Mouse (Mus musculus) heart, embryonic 15.5 days (tissue): Measurements from ENCODE around the gene Klhl32. TPM values are rescaled to one million over a fixed set of nuclear protein-coding genes. Genes with fewer than 3 reads are reported as not detected.

ENCODE experiments used
- ATAC-seq: fragments of 200-750 bp; cut with Nextera tagmentation; replicated peaks from 2 replicates; pipeline ENCODE4 v1.8.0; 2017; ENCODE audit warnings: low read depth, moderate TSS enrichment; ENCODE audit not compliant: insufficient number of reproducible peaks, insufficient read depth, low FRiP score
- H3K27ac ChIP-seq: fragments of 300-500 bp; sonication (generic); 2 replicates; pipeline ENCODE4 v1.5.1; 2015; ENCODE audit warnings: mild to moderate bottlenecking, inconsistent platforms
- H3K27me3 ChIP-seq: fragments of 300-500 bp; sonication (generic); 2 replicates; pipeline ENCODE4 v1.6.1; 2015; ENCODE audit warnings: inconsistent platforms
- H3K36me3 ChIP-seq: fragments of 300-500 bp; sonication (generic); 2 replicates; pipeline ENCODE4 v1.6.1; 2015; ENCODE audit warnings: mild to moderate bottlenecking, inconsistent platforms
- H3K4me1 ChIP-seq: fragments of 300-500 bp; sonication (generic); replicated peaks from 2 replicates; pipeline ENCODE4 v1.6.1; 2015; ENCODE audit warnings: inconsistent platforms
- H3K4me2 ChIP-seq: fragments of 300-500 bp; sonication (generic); 2 replicates; pipeline ENCODE4 v1.6.1; 2015; ENCODE audit warnings: inconsistent platforms, mild to moderate bottlenecking, moderate library complexity
- H3K4me3 ChIP-seq: fragments of 300-500 bp; sonication (generic); 2 replicates; pipeline ENCODE4 v1.5.1; 2015; ENCODE audit warnings: mild to moderate bottlenecking, inconsistent platforms
- H3K9ac ChIP-seq: fragments of 300-500 bp; sonication (generic); 2 replicates; pipeline ENCODE4 v1.6.1; 2015; ENCODE audit warnings: mild to moderate bottlenecking, inconsistent platforms
- H3K9me3 ChIP-seq: fragments of 300-500 bp; sonication (generic); replicated peaks from 2 replicates; pipeline ENCODE4 v1.6.1; 2016; ENCODE audit warnings: inconsistent platforms
- WGBS: fragments of 180-500 bp; shearing (Covaris S2); methylation state at CpG from one replicate; pipeline ENCODE4 v1.1.7; 2015; ENCODE audit warnings: mixed read lengths; 5-methylcytosine and 5-hydroxymethylcytosine counted together
- polyA plus RNA-seq: library from polyadenylated mRNA; unstranded; fragments of >200 nt; fragmentation: Nextera tagmentation; extraction: Ambion mirVana; gene quantifications from 2 replicates; pipeline ENCODE4 v1.2.1, GENCODE M21; 2015

Gene Klhl32
- polyA plus RNA-seq, 1 experiment from 2014 or later: 3.5 TPM

GRCm38 (mm10) chr4:24847406-24847805 lies 3.5 kb downstream of the Klhl32 start:
- Histone ChIP-seq H3K27ac (no peak overlapping the region), H3K27me3 (no peaks in the 10 kb centered on the region), H3K4me2 (no peak overlapping the region), H3K9ac (no peak overlapping the region), H3K4me1 (no peaks in the 10 kb centered on the region), H3K4me3 (no peak overlapping the region), H3K36me3 (no peaks in the 10 kb centered on the region), H3K9me3 (no peaks in the 10 kb centered on the region)
- 74% methylated on average over 2 of the region's 2 CpGs for WGBS
- ATAC-seq: no peak

- H3K4me2 ChIP-seq: no peak overlapping the region
- no peak overlapping the region for H3K27ac ChIP-seq
- 84% methylated on average over 5 of the region's 5 CpGs for WGBS
- ATAC-seq: no peak
- no peaks in the 10 kb centered on the region for H3K27me3 ChIP-seq
- no peak overlapping the region for H3K9ac ChIP-seq
- no peaks in the 10 kb centered on the region for H3K9me3 ChIP-seq
- H3K36me3 ChIP-seq: no peaks in the 10 kb centered on the region
- no peak overlapping the region for H3K4me3 ChIP-seq
- no peaks in the 10 kb centered on the region for H3K4me1 ChIP-seq
Measured at GRCm38 (mm10) chr4:24845546-24845945, 5.4 kb downstream of the Klhl32 start.

GRCm38 (mm10) chr4:24838567-24838966 lies 12.4 kb downstream of the Klhl32 start:
- no peak overlapping the region for H3K9ac ChIP-seq
- H3K36me3 ChIP-seq: no peaks in the 10 kb centered on the region
- no peaks in the 10 kb centered on the region for H3K27me3 ChIP-seq
- no peak overlapping the region for H3K4me2 ChIP-seq
- H3K4me3 ChIP-seq: no peak overlapping the region
- H3K9me3 ChIP-seq: no peaks in the 10 kb centered on the region
- 75% methylated on average over 6 of the region's 6 CpGs for WGBS
- no peaks in the 10 kb centered on the region for H3K4me1 ChIP-seq
- ATAC-seq: no peak
- no peak overlapping the region for H3K27ac ChIP-seq

GRCm38 (mm10) chr4:24835555-24835954 lies 15.4 kb downstream of the Klhl32 start:
- H3K4me3 ChIP-seq: no peak overlapping the region
- 47% methylated on average over 7 of the region's 7 CpGs for WGBS

GRCm38 (mm10) chr4:24808316-24808715 lies 42.6 kb downstream of the Klhl32 start:
- Histone ChIP-seq H3K4me3 (no peak overlapping the region), H3K4me2 (no peak overlapping the region), H3K9ac (no peak overlapping the region), H3K27me3 (no peaks in the 10 kb centered on the region), H3K36me3 (no peaks in the 10 kb centered on the region), H3K4me1 (no peaks in the 10 kb centered on the region), H3K27ac (no peak overlapping the region), H3K9me3 (no peaks in the 10 kb centered on the region)
- ATAC-seq: no peak
- 86% methylated on average over 1 of the region's 1 CpGs for WGBS

More at GRCm38 (mm10) chr4:24835555-24835954, 15.4 kb downstream of the Klhl32 start:
- ATAC-seq: no peak
- H3K4me2 ChIP-seq: no peak overlapping the region
- no peak overlapping the region for H3K27ac ChIP-seq
- H3K36me3 ChIP-seq: no peaks in the 10 kb centered on the region
- no peaks in the 10 kb centered on the region for H3K4me1 ChIP-seq
- no peaks in the 10 kb centered on the region for H3K9me3 ChIP-seq
- H3K9ac ChIP-seq: no peak overlapping the region
- no peaks in the 10 kb centered on the region for H3K27me3 ChIP-seq

- Histone ChIP-seq H3K27me3 (no peaks in the 10 kb centered on the region), H3K9ac (no peak overlapping the region), H3K4me1 (no peaks in the 10 kb centered on the region), H3K27ac (no peak overlapping the region), H3K9me3 (no peaks in the 10 kb centered on the region), H3K36me3 (no peaks in the 10 kb centered on the region), H3K4me2 (no peak overlapping the region), H3K4me3 (no peak overlapping the region)
- 73% methylated on average over 1 of the region's 1 CpGs for WGBS
- no peak for ATAC-seq
Measured at GRCm38 (mm10) chr4:24801881-24802280, 49.0 kb downstream of the Klhl32 start.

GRCm38 (mm10) chr4:24801343-24801742 lies 49.6 kb downstream of the Klhl32 start:
- H3K9me3 ChIP-seq: no peaks in the 10 kb centered on the region
- H3K4me3 ChIP-seq: no peak overlapping the region
- no peak overlapping the region for H3K27ac ChIP-seq
- 72% methylated on average over 2 of the region's 2 CpGs for WGBS
- H3K4me1 ChIP-seq: no peaks in the 10 kb centered on the region; the same call in 1 of the 2 replicates
- no peak overlapping the region for H3K4me2 ChIP-seq
- no peaks in the 10 kb centered on the region for H3K36me3 ChIP-seq
- no peak overlapping the region for H3K9ac ChIP-seq
- H3K27me3 ChIP-seq: no peaks in the 10 kb centered on the region
- no peak for ATAC-seq

- WGBS: 85% methylated on average over 9 of the region's 9 CpGs
- Histone ChIP-seq H3K4me1 (no peaks in the 10 kb centered on the region; the same call in 1 of the 2 replicates), H3K27me3 (no peaks in the 10 kb centered on the region), H3K9me3 (no peaks in the 10 kb centered on the region), H3K4me2 (no peak overlapping the region), H3K4me3 (no peak overlapping the region), H3K36me3 (no peaks in the 10 kb centered on the region), H3K9ac (no peak overlapping the region), H3K27ac (no peak overlapping the region)
- ATAC-seq: no peak
Measured at GRCm38 (mm10) chr4:24800345-24800936, 50.5 kb downstream of the Klhl32 start.

- 81% methylated on average over 6 of the region's 6 CpGs for WGBS
- H3K27ac ChIP-seq: no peak overlapping the region
- H3K4me2 ChIP-seq: no peak overlapping the region
- H3K27me3 ChIP-seq: no peaks in the 10 kb centered on the region
- no peak overlapping the region for H3K4me3 ChIP-seq
- H3K9me3 ChIP-seq: no peaks in the 10 kb centered on the region
- no peaks in the 10 kb centered on the region; the same call in 1 of the 2 replicates for H3K4me1 ChIP-seq
- no peaks in the 10 kb centered on the region for H3K36me3 ChIP-seq
- H3K9ac ChIP-seq: no peak overlapping the region
- ATAC-seq: no peak
Measured at GRCm38 (mm10) chr4:24799037-24799436, 51.9 kb downstream of the Klhl32 start.

- Histone ChIP-seq H3K4me3 (no peak overlapping the region), H3K4me2 (no peak overlapping the region), H3K27ac (no peak overlapping the region), H3K4me1 (no peaks in the 10 kb centered on the region; the same call in 1 of the 2 replicates), H3K9ac (no peak overlapping the region), H3K9me3 (no peaks in the 10 kb centered on the region), H3K27me3 (no peaks in the 10 kb centered on the region), H3K36me3 (no peaks in the 10 kb centered on the region)
- WGBS: 68% methylated on average over 3 of the region's 3 CpGs
- no peak for ATAC-seq
Measured at GRCm38 (mm10) chr4:24797868-24798267, 53.1 kb downstream of the Klhl32 start.

- no peak overlapping the region for H3K4me2 ChIP-seq
- no peaks in the 10 kb centered on the region for H3K36me3 ChIP-seq
- H3K4me1 ChIP-seq: peaks cover 3% of the 10 kb centered on the region; the same call in 1 of the 2 replicates
- no peak overlapping the region for H3K27ac ChIP-seq
- no peaks in the 10 kb centered on the region for H3K9me3 ChIP-seq
- no peak overlapping the region for H3K9ac ChIP-seq
- whole genome bisulfite sequencing: 86% methylated on average over 5 of the region's 5 CpGs
- no peak for ATAC-seq
- no peaks in the 10 kb centered on the region for H3K27me3 ChIP-seq
- H3K4me3 ChIP-seq: no peak overlapping the region
Measured at GRCm38 (mm10) chr4:24797280-24797679, 53.6 kb downstream of the Klhl32 start.

- Histone ChIP-seq H3K9me3 (no peaks in the 10 kb centered on the region), H3K9ac (no peak overlapping the region), H3K4me1 (peaks cover 3% of the 10 kb centered on the region; the same call in 1 of the 2 replicates), H3K4me2 (no peak overlapping the region), H3K27me3 (no peaks in the 10 kb centered on the region), H3K4me3 (no peak overlapping the region), H3K36me3 (no peaks in the 10 kb centered on the region), H3K27ac (no peak overlapping the region)
- ATAC-seq: no peak
- WGBS: 24% methylated on average over 1 of the region's 1 CpGs
Measured at GRCm38 (mm10) chr4:24796229-24796628, 54.7 kb downstream of the Klhl32 start.
